8 mouse cellular contexts compared by ENCODE assay signal in genomic region chr2:178078166-178078717, GRCm38 (mm10). TPM values are rescaled to one million over a fixed set of nuclear protein-coding genes. Genes with fewer than 3 reads are reported as not detected.
DNase-seq lines count a peak whose midpoint lies in the region; ATAC-seq and TF ChIP-seq lines count a peak whose summit lies in the region.
"Not testable (repeated sequence)": the region's sequence is repeated elsewhere in the genome, so short reads cannot be mapped to it uniquely, and the experiment has no call there.

Gene Zfp931, minus strand, starts transcription at chr2:178078476.

- in situ Hi-C loops in Patski (cut with MboI; ENCODE audit: low pct_unique_long_range_greater_than_20kb) = not testable (repeated sequence)

- DNase-seq in Patski (ENCODE audit: low read depth, low spot score); gastrocnemius, adult 18-20 months (ENCODE audit: low spot score); hindbrain, embryonic 10.5 days (ENCODE audit: low spot score); kidney, postnatal 0 days (ENCODE audit: low spot score); limb, embryonic 11.5 days (ENCODE audit: low spot score): not testable (repeated sequence)
- peak; percentile 20 for DNase-seq in right cerebral cortex, adult 18-20 months

- H3K27ac ChIP-seq in hindbrain, embryonic 10.5 days; kidney, postnatal 0 days; limb, embryonic 11.5 days (replicated peaks; ENCODE audit: low read depth, low read length): not testable (repeated sequence)

- CTCF ChIA-PET in Patski (lab: Charles Lee) = not testable (repeated sequence)

- not testable (repeated sequence) for H3K9ac ChIP-seq in kidney, postnatal 0 days (ENCODE audit: low read depth, low read length); limb, embryonic 11.5 days (ENCODE audit: low read length)

- not testable (repeated sequence) for H3K27me3 ChIP-seq in Patski; hindbrain, embryonic 10.5 days (ENCODE audit: insufficient read depth, poor library complexity, severe bottlenecking); kidney, postnatal 0 days (ENCODE audit: insufficient read depth, low read length); limb, embryonic 11.5 days (ENCODE audit: control insufficient read depth, insufficient read depth, low read length)

- peak within 1 kb of the TSS; percentile 45 for H3K4me2 ChIP-seq in kidney, postnatal 0 days (ENCODE audit: low read length)
- peak within 1 kb of the TSS; percentile 35 for H3K4me2 ChIP-seq in limb, embryonic 11.5 days (ENCODE audit: low read depth, severe bottlenecking)

- POLR2A ChIA-PET in Patski (lab: Charles Lee) = not testable (repeated sequence)

- peak within 1 kb of the TSS; percentile 55 for H3K4me3 ChIP-seq in hindbrain, embryonic 10.5 days
- H3K4me3 ChIP-seq in kidney, postnatal 0 days (replicated peaks; ENCODE audit: low read depth, low read length) = peak within 1 kb of the TSS; percentile 36
- H3K4me3 ChIP-seq in limb, embryonic 11.5 days (ENCODE audit: low read depth, low read length) = peak within 1 kb of the TSS; percentile 29

- TF ChIP-seq CTCF in Patski (IDR thresholded peaks at IDR 0.05); kidney, postnatal 0 days (IDR thresholded peaks at IDR 0.05; ENCODE audit: low read depth): not testable (repeated sequence)

- H3K9me3 ChIP-seq in hindbrain, embryonic 10.5 days; kidney, postnatal 0 days (replicated peaks; ENCODE audit: low read length); limb, embryonic 11.5 days (ENCODE audit: control insufficient read depth, low read length): not testable (repeated sequence)

- not testable (repeated sequence) for ATAC-seq in Patski; kidney, postnatal 0 days (replicated peaks; ENCODE audit: low FRiP score, low read depth); limb, embryonic 11.5 days (ENCODE audit: insufficient number of reproducible peaks, low FRiP score, low TSS enrichment, low read depth)
- ATAC-seq in common myeloid progenitor, adult 5-6 weeks (replicated peaks; ENCODE audit: low read depth, poor library complexity, severe bottlenecking) = peak; percentile 79
- ATAC-seq in megakaryocyte, adult 5-6 weeks (ENCODE audit: poor library complexity, severe bottlenecking) = 0 out of 2 replicates have a peak, but pooled peaks have one; percentile 49

- not testable (repeated sequence) for H3K4me1 ChIP-seq in hindbrain, embryonic 10.5 days (replicated peaks); kidney, postnatal 0 days (replicated peaks; ENCODE audit: insufficient read depth, low read length); limb, embryonic 11.5 days (ENCODE audit: control insufficient read depth, insufficient read depth, low read length)

- WGBS in hindbrain, embryonic 10.5 days = 0% methylated on average over 13 of the region's 14 CpGs
- WGBS in kidney, postnatal 0 days = 0% methylated on average over 2 of the region's 14 CpGs
- 0% methylated on average over 3 of the region's 14 CpGs for WGBS in limb, embryonic 11.5 days

- not testable (repeated sequence) for H3K36me3 ChIP-seq in hindbrain, embryonic 10.5 days; kidney, postnatal 0 days (ENCODE audit: insufficient read depth, low read length); limb, embryonic 11.5 days (ENCODE audit: control insufficient read depth, insufficient read depth, low read length)

RNA-seq across cellular contexts. Expression of gene Zfp931, which starts in this region (rescaled TPM):
- polyA plus RNA-seq in Patski (2021) = 28.5 TPM
- 17.7 and 32.0 TPM in 2 replicates for total RNA-seq in common myeloid progenitor, adult 5-6 weeks (2017)
- total RNA-seq in gastrocnemius, adult 18-20 months (2021) = 10 to 100 TPM; 10.5 to 11.5 TPM
- 12.6 and 17.3 TPM in 2 replicates for polyA plus RNA-seq in hindbrain, embryonic 10.5 days (2016; fragmentation: Nextera tagmentation; extraction: Ambion mirVana)
- 16.7 and 16.9 TPM in 2 replicates for polyA plus RNA-seq in kidney, postnatal 0 days (2015; fragmentation: Nextera tagmentation; extraction: Ambion mirVana)
- 12.9 and 15.7 TPM in 2 replicates for polyA plus RNA-seq in limb, embryonic 11.5 days (2014; fragmentation: Nextera tagmentation; extraction: Ambion mirVana)
- total RNA-seq in megakaryocyte, adult 5-6 weeks (2015) = 8.1 and 20.8 TPM in 2 replicates
- 11.4 and 14.1 TPM in 2 replicates for total RNA-seq in megakaryocyte, adult 5-6 weeks (2017)
